Mouse (Mus musculus) CD4-positive, CD25-positive, alpha-beta regulatory T cell, adult 2 months (primary cell): ENCODE data around the gene Thnsl2.

ENCODE experiments used
- DNase-seq: peaks from one replicate; pipeline ENCODE4 v3.0.0-alpha.2; 2012; ENCODE audit warnings: low read depth, low spot score

The Thnsl2 gene

GRCm38 (mm10) chr6:71143894-71144455 is at the start of gene Thnsl2:
Gene Thnsl2, minus strand, starts transcription at chr6:71144439.
- DNase-seq: peak; percentile 73

GRCm38 (mm10) chr6:71193151-71193740 is 49.0 kb upstream of the Thnsl2 start:
- no peak for DNase-seq

- DNase-seq: no peak
Measured at GRCm38 (mm10) chr6:71190501-71190900, 46.3 kb upstream of the Thnsl2 start.

- no peak for DNase-seq
Measured at GRCm38 (mm10) chr6:71189578-71189977, 45.3 kb upstream of the Thnsl2 start.

- DNase-seq: no peak
Measured at GRCm38 (mm10) chr6:71184941-71185604, 40.8 kb upstream of the Thnsl2 start.

- no peak for DNase-seq
Measured at GRCm38 (mm10) chr6:71180596-71180995, 36.4 kb upstream of the Thnsl2 start.

- DNase-seq: no peak
Measured at GRCm38 (mm10) chr6:71172812-71173580, 28.8 kb upstream of the Thnsl2 start.

- peak; percentile 71 for DNase-seq
Measured at GRCm38 (mm10) chr6:71166551-71167169, 22.4 kb upstream of the Thnsl2 start.

GRCm38 (mm10) chr6:71164394-71164793 is 20.2 kb upstream of the Thnsl2 start:
- no peak for DNase-seq

GRCm38 (mm10) chr6:71162269-71162668 is 18.0 kb upstream of the Thnsl2 start:
- peak; percentile 23 for DNase-seq

- DNase-seq: no peak
Measured at GRCm38 (mm10) chr6:71161290-71161689, 17.1 kb upstream of the Thnsl2 start.

GRCm38 (mm10) chr6:71156674-71157326 is 12.6 kb upstream of the Thnsl2 start:
- peak; percentile 67 for DNase-seq

- no peak for DNase-seq
Measured at GRCm38 (mm10) chr6:71154861-71155260, 10.6 kb upstream of the Thnsl2 start.

GRCm38 (mm10) chr6:71153486-71153885 is 9.2 kb upstream of the Thnsl2 start:
- no peak for DNase-seq

- DNase-seq: no peak
Measured at GRCm38 (mm10) chr6:71151098-71151497, 6.9 kb upstream of the Thnsl2 start.

- peak; percentile 78 for DNase-seq
Measured at GRCm38 (mm10) chr6:71149534-71149933, 5.3 kb upstream of the Thnsl2 start.

- DNase-seq: no peak
Measured at GRCm38 (mm10) chr6:71148336-71148735, 4.1 kb upstream of the Thnsl2 start.

- no peak for DNase-seq
Measured at GRCm38 (mm10) chr6:71145288-71145989, 1.2 kb upstream of the Thnsl2 start.

- DNase-seq: no peak
Measured at GRCm38 (mm10) chr6:71143154-71143893, 915 bp downstream of the Thnsl2 start.

- DNase-seq: no peak
Measured at GRCm38 (mm10) chr6:71135031-71135430, 9.2 kb downstream of the Thnsl2 start.
